Mouse (Mus musculus) spleen, adult 12 weeks (tissue): ENCODE data around the gene Vmn2r70.

Experiments
- DNase-seq: peaks from one replicate; pipeline ENCODE4 v3.0.0; 2022; ENCODE audit warnings: low spot score

Vmn2r70 gene

GRCm38 (mm10) chr7:85569092-85569491 is at the start of gene Vmn2r70:
Vmn2r70 (minus strand) TSS chr7:85569192.
- no peak for DNase-seq

- DNase-seq: no peak
Measured at GRCm38 (mm10) chr7:85562787-85563186, 6.2 kb downstream of the Vmn2r70 start, which contains the start of gene Vmn2r71. Vmn2r71 (plus strand) TSS chr7:85563087.

GRCm38 (mm10) chr7:85543118-85543517 is 25.9 kb downstream of the Vmn2r70 start:
- DNase-seq: no peak

GRCm38 (mm10) chr7:85542108-85542507 is 26.9 kb downstream of the Vmn2r70 start:
- no peak for DNase-seq
